Mouse (Mus musculus): ENCODE measurements at regions not wholly inside any gene's neighbourhood (a gene's known extent, or its start where the extent isn't known, plus 50 kb on each side); places are given as distances from the start of the nearest gene placed in this dataset.
A peak's percentile ranks its signal among the peaks of the same experiment; 100 is the strongest.

DNA sequence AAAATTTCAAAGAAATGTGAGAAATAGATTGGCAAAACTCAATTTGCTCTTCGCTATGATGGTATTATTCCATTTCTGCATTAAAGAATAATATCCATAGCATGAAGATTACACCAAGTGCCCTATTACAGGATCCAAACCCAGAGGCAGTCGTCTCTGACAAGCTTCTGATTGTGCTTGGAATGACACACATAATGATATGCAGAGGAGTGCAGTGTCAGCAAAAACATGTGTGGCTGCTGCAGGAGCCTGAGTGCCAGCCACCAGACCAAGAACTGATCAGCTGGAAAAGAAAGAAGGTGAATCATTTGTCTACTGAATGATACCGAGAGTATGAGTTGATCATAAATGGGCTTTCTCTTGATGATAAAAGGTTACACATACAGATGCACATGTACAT lies 137.3 kb downstream of the Il15 start:
- 78% methylated on average over 3 of the region's 3 CpGs for WGBS

GRCm38 (mm10) chr8:82262196-82262595 lies 140.8 kb downstream of the Il15 start:
- H3K4me2 ChIP-seq (ENCODE audit: low read depth, low read length), result no peak overlapping the region
- no peak overlapping the region for H3K9ac ChIP-seq (ENCODE audit: low read depth, low read length)
- H3K27ac ChIP-seq (ENCODE audit: low read length), result no peak overlapping the region
- ATAC-seq, result no peak
- H3K27me3 ChIP-seq (replicated peaks; ENCODE audit: control insufficient read depth, insufficient read depth, low read length), result no peaks in the 10 kb centered on the region
- WGBS, result 51% methylated on average over 4 of the region's 4 CpGs
- H3K9me3 ChIP-seq (ENCODE audit: control insufficient read depth, low read length), result no peaks in the 10 kb centered on the region
- H3K36me3 ChIP-seq (ENCODE audit: control insufficient read depth, insufficient read depth, low read length), result no peaks in the 10 kb centered on the region
- H3K4me1 ChIP-seq (ENCODE audit: control insufficient read depth, insufficient read depth, low read length), result no peaks in the 10 kb centered on the region
- H3K4me3 ChIP-seq (ENCODE audit: low read length), result no peak overlapping the region

More for the DNA sequence above, 137.3 kb downstream of the Il15 start:
- Histone ChIP-seq H3K4me2 (ENCODE audit: low read depth, low read length) (no peak overlapping the region), H3K9me3 (ENCODE audit: control insufficient read depth, low read length) (no peaks in the 10 kb centered on the region), H3K4me3 (ENCODE audit: low read length) (no peak overlapping the region), H3K27me3 (replicated peaks; ENCODE audit: control insufficient read depth, insufficient read depth, low read length) (no peaks in the 10 kb centered on the region), H3K4me1 (ENCODE audit: control insufficient read depth, insufficient read depth, low read length) (no peaks in the 10 kb centered on the region), H3K36me3 (ENCODE audit: control insufficient read depth, insufficient read depth, low read length) (no peaks in the 10 kb centered on the region), H3K27ac (ENCODE audit: low read length) (no peak overlapping the region), H3K9ac (ENCODE audit: low read depth, low read length) (no peak overlapping the region)
- ATAC-seq, result no peak

DNA sequence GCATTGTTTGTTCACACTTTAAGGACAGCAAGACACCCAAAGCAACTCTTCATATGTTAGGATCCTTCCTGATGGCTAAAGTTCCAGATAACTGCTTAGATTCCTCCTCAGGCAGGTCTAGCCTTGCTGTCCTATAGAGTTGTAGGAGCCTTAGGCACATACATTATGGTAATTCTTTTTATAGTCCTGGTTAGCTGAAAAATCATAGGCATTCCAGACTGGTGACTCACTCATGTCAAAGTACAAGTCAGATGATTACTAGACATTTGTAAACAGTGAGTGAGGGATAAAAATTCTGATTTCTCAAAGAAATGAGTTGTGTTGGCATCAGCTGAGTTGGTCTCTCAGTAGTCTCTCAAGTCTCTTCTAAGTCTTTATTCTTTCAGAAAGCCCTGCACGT lies 142.4 kb downstream of the Il15 start:
- no peaks in the 10 kb centered on the region for H3K27me3 ChIP-seq (replicated peaks; ENCODE audit: control insufficient read depth, insufficient read depth, low read length)
- no peak overlapping the region for H3K4me3 ChIP-seq (ENCODE audit: low read length)
- no peaks in the 10 kb centered on the region for H3K4me1 ChIP-seq (ENCODE audit: control insufficient read depth, insufficient read depth, low read length)
- peak; percentile 89 for ATAC-seq
- H3K9me3 ChIP-seq (ENCODE audit: control insufficient read depth, low read length), result no peaks in the 10 kb centered on the region
- WGBS, result 82% methylated on average over 1 of the region's 1 CpGs
- H3K36me3 ChIP-seq (ENCODE audit: control insufficient read depth, insufficient read depth, low read length), result no peaks in the 10 kb centered on the region
- H3K9ac ChIP-seq (ENCODE audit: low read depth, low read length), result no peak overlapping the region
- no peak overlapping the region for H3K4me2 ChIP-seq (ENCODE audit: low read depth, low read length)
- no peak overlapping the region for H3K27ac ChIP-seq (ENCODE audit: low read length)

GRCm38 (mm10) chr8:82255815-82256214 lies 147.2 kb downstream of the Il15 start:
- H3K9ac ChIP-seq (ENCODE audit: low read depth, low read length), result no peak overlapping the region
- H3K4me1 ChIP-seq (ENCODE audit: control insufficient read depth, insufficient read depth, low read length), result no peaks in the 10 kb centered on the region
- no peaks in the 10 kb centered on the region for H3K9me3 ChIP-seq (ENCODE audit: control insufficient read depth, low read length)
- no peak overlapping the region for H3K4me2 ChIP-seq (ENCODE audit: low read depth, low read length)
- ATAC-seq, result no peak
- H3K27ac ChIP-seq (ENCODE audit: low read length), result no peak overlapping the region
- H3K4me3 ChIP-seq (ENCODE audit: low read length), result no peak overlapping the region
- H3K36me3 ChIP-seq (ENCODE audit: control insufficient read depth, insufficient read depth, low read length), result no peaks in the 10 kb centered on the region
- H3K27me3 ChIP-seq (replicated peaks; ENCODE audit: control insufficient read depth, insufficient read depth, low read length), result no peaks in the 10 kb centered on the region
- 79% methylated on average over 2 of the region's 2 CpGs for WGBS

DNA sequence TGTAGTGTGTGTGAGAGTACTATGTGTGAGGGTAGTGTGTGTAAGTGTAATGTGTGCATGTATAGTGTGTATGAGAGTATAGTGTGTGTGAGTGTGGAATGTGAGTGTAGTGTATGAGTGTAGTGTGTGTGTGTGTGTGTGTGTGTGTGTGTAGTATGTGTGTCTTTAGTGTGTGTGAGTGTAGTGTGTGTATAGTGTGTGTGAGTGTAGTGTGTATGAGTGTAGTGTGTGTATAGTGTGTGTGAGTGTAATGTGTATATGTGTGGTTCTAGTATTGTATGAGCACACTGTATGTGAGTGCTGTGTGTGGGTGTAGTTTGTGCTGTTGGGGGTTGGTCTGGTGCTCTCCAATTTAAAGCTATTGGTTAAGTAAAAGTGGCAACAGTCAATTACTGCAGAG lies 150.6 kb downstream of the Il15 start:
- H3K4me2 ChIP-seq (ENCODE audit: low read depth, low read length), result no peak overlapping the region
- H3K9ac ChIP-seq (ENCODE audit: low read depth, low read length), result no peak overlapping the region
- no peaks in the 10 kb centered on the region for H3K9me3 ChIP-seq (ENCODE audit: control insufficient read depth, low read length)
- no peaks in the 10 kb centered on the region for H3K27me3 ChIP-seq (replicated peaks; ENCODE audit: control insufficient read depth, insufficient read depth, low read length)
- H3K4me3 ChIP-seq (ENCODE audit: low read length), result no peak overlapping the region
- no peak for ATAC-seq
- no peaks in the 10 kb centered on the region for H3K36me3 ChIP-seq (ENCODE audit: control insufficient read depth, insufficient read depth, low read length)
- no peak overlapping the region for H3K27ac ChIP-seq (ENCODE audit: low read length)
- no peaks in the 10 kb centered on the region for H3K4me1 ChIP-seq (ENCODE audit: control insufficient read depth, insufficient read depth, low read length)

DNA sequence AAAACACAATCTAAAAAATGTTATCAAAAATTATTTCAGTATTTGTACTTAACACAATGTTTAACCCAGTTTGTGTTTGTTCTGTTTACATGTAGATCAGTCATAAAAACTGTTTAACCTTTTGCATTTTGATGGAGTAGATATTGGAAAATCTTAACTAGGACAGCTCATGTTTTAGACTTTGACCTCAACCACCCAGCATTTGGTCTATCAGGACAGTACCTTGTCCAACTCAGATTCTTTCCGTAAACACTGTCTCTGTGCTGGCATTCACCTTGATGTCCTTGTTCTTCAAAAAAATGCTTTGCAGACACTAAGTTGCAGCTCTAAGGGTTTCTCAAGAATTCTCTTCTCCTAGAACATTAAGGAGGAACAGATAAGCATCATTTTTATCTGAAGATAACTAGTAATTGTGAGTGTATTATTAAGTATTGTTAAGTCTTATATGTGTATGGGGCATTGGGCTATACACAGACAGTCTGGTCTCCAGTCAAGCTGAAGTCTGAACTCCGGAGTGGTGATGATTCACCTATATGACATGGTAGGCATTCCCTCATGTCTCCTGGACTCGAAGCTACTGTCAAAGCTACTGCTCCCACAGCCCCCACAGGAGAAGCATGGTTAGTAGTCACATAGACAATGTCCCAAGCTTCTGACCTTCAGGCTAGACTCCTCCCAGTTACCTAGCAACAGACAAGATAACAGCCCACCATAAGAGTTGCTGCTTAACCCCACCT lies 153.0 kb downstream of the Il15 start:
- no peak overlapping the region for H3K4me3 ChIP-seq (ENCODE audit: low read length)
- no peaks in the 10 kb centered on the region for H3K27me3 ChIP-seq (replicated peaks; ENCODE audit: control insufficient read depth, insufficient read depth, low read length)
- no peak overlapping the region for H3K27ac ChIP-seq (ENCODE audit: low read length)
- no peaks in the 10 kb centered on the region for H3K4me1 ChIP-seq (ENCODE audit: control insufficient read depth, insufficient read depth, low read length)
- no peak overlapping the region for H3K4me2 ChIP-seq (ENCODE audit: low read depth, low read length)
- WGBS, result 78% methylated on average over 3 of the region's 3 CpGs
- H3K9ac ChIP-seq (ENCODE audit: low read depth, low read length), result no peak overlapping the region
- no peak for ATAC-seq
- no peaks in the 10 kb centered on the region for H3K36me3 ChIP-seq (ENCODE audit: control insufficient read depth, insufficient read depth, low read length)
- H3K9me3 ChIP-seq (ENCODE audit: control insufficient read depth, low read length), result no peaks in the 10 kb centered on the region

- no peak overlapping the region for H3K27ac ChIP-seq (ENCODE audit: low read length)
- H3K9ac ChIP-seq (ENCODE audit: low read depth, low read length), result no peak overlapping the region
- H3K9me3 ChIP-seq (ENCODE audit: control insufficient read depth, low read length), result no peaks in the 10 kb centered on the region
- H3K4me1 ChIP-seq (ENCODE audit: control insufficient read depth, insufficient read depth, low read length), result no peaks in the 10 kb centered on the region
- 76% methylated on average over 2 of the region's 2 CpGs for WGBS
- ATAC-seq, result no peak
- H3K36me3 ChIP-seq (ENCODE audit: control insufficient read depth, insufficient read depth, low read length), result no peaks in the 10 kb centered on the region
- no peaks in the 10 kb centered on the region for H3K27me3 ChIP-seq (replicated peaks; ENCODE audit: control insufficient read depth, insufficient read depth, low read length)
- H3K4me3 ChIP-seq (ENCODE audit: low read length), result no peak overlapping the region
- no peak overlapping the region for H3K4me2 ChIP-seq (ENCODE audit: low read depth, low read length)
These were observed 158.9 kb downstream of the Il15 start for GRCm38 (mm10) chr8:82244076-82244475.

DNA sequence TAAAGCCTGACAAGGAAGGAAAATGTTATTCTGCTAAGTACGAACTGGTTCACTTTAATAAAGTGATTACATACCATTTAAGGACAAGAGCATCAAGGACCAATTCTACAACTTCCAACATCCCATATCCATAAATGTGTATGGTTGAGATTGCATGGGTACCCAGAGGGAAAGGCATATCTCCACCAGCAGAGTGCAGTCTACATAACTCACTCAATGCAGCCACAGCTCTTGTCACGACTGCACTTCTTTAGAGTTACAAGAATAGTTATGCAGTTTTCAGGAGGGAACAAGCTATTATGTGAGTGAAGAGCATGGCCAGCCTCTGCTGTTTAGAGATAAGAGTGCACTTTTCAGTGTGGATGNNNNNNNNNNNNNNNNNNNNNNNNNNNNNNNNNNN lies 173.1 kb downstream of the Il15 start:
- Histone ChIP-seq H3K9me3 (ENCODE audit: control insufficient read depth, low read length) (no peaks in the 10 kb centered on the region), H3K27me3 (replicated peaks; ENCODE audit: control insufficient read depth, insufficient read depth, low read length) (no peaks in the 10 kb centered on the region), H3K4me2 (ENCODE audit: low read depth, low read length) (no peak overlapping the region), H3K27ac (ENCODE audit: low read length) (no peak overlapping the region), H3K4me3 (ENCODE audit: low read length) (no peak overlapping the region), H3K9ac (ENCODE audit: low read depth, low read length) (no peak overlapping the region), H3K4me1 (ENCODE audit: control insufficient read depth, insufficient read depth, low read length) (no peaks in the 10 kb centered on the region), H3K36me3 (ENCODE audit: control insufficient read depth, insufficient read depth, low read length) (no peaks in the 10 kb centered on the region)
- no peak for ATAC-seq
- WGBS, result 58% methylated on average over 2 of the region's 2 CpGs

DNA sequence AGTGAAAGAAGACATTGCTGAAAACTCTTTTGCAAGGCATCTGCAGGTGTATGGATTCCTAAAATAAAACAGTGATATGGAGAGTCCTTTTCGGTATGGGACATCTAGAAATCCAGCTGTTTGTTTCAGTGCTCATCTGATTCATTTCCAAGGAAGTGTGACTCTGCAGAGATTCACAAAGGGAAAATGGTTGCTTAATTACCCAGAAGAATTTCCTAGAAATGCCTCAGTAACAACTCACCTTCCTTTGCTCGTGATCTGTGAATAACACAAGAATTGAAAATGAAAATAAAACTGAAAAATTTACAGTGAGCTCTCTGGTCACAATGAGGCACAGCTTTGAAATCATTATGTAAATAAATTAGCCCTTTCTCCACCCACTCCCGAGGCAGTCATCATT lies 201.3 kb downstream of the Il15 start:
- Histone ChIP-seq H3K9me3 (ENCODE audit: control insufficient read depth, low read length) (no peaks in the 10 kb centered on the region), H3K4me3 (ENCODE audit: low read length) (no peak overlapping the region), H3K36me3 (ENCODE audit: control insufficient read depth, insufficient read depth, low read length) (no peaks in the 10 kb centered on the region), H3K4me1 (ENCODE audit: control insufficient read depth, insufficient read depth, low read length) (no peaks in the 10 kb centered on the region), H3K27me3 (replicated peaks; ENCODE audit: control insufficient read depth, insufficient read depth, low read length) (no peaks in the 10 kb centered on the region), H3K27ac (ENCODE audit: low read length) (no peak overlapping the region), H3K4me2 (ENCODE audit: low read depth, low read length) (no peak overlapping the region), H3K9ac (ENCODE audit: low read depth, low read length) (no peak overlapping the region)
- 53% methylated on average over 3 of the region's 3 CpGs for WGBS
- no peak for ATAC-seq

GRCm38 (mm10) chr8:82200176-82200575 lies 202.8 kb downstream of the Il15 start:
- Histone ChIP-seq H3K36me3 (ENCODE audit: control insufficient read depth, insufficient read depth, low read length) (no peaks in the 10 kb centered on the region), H3K4me1 (ENCODE audit: control insufficient read depth, insufficient read depth, low read length) (no peaks in the 10 kb centered on the region), H3K4me2 (ENCODE audit: low read depth, low read length) (no peak overlapping the region), H3K27ac (ENCODE audit: low read length) (no peak overlapping the region), H3K27me3 (replicated peaks; ENCODE audit: control insufficient read depth, insufficient read depth, low read length) (no peaks in the 10 kb centered on the region), H3K4me3 (ENCODE audit: low read length) (no peak overlapping the region), H3K9ac (ENCODE audit: low read depth, low read length) (no peak overlapping the region), H3K9me3 (ENCODE audit: control insufficient read depth, low read length) (no peaks in the 10 kb centered on the region)
- WGBS, result 87% methylated on average over 3 of the region's 3 CpGs
- no peak for ATAC-seq
